ENCODE assay signal across 14 mouse cellular contexts in genomic region chr10:122569546-122570202, GRCm38 (mm10).
A peak's percentile ranks its signal among the peaks of the same experiment; 100 is the strongest.
DNase-seq lines count a peak whose midpoint lies in the region; TF ChIP-seq lines count a peak whose summit lies in the region.
"Had no signal": no experiment of that assay in that cellular context is flagged by ENCODE, and none has a peak within 500 bp of the region (broad histone marks: within the 10 kb centered on the region; RNA-seq: fewer than 3 reads in every experiment).

No protein-coding gene starts in this region.

- H3K9me3 ChIP-seq in CH12.LX (replicated peaks; ENCODE audit: low read length) = no peaks in the 10 kb centered on the region
- H3K9me3 ChIP-seq: hindbrain, embryonic 15.5 days; neural tube, embryonic 12.5 days had no signal

- H3K4me3 ChIP-seq in CH12.LX (replicated peaks in 1 of 3; ENCODE audit: low read depth in 2 of 3, low read length in 2 of 3, poor library complexity in 1 of 3) (no peak overlapping the region), macrophage (ENCODE audit: inconsistent target) (peak overlapping the region; percentile 4; the same call in 1 of the 2 replicates)
- peak overlapping the region; percentile 38 for H3K4me3 ChIP-seq in bone marrow macrophage, adult 2 months (ENCODE audit: insufficient read depth, low read length)
- H3K4me3 ChIP-seq: heart, adult 2 months; hindbrain, embryonic 15.5 days; neural tube, embryonic 12.5 days had no signal

- no peaks in the 10 kb centered on the region for H3K79me2 ChIP-seq in CH12.LX (replicated peaks; ENCODE audit: control insufficient read depth, extremely low read depth, insufficient read depth, poor library complexity, severe bottlenecking)
- no peaks in the 10 kb centered on the region for H3K79me2 ChIP-seq in macrophage (ENCODE audit: inconsistent target)

- no peaks in the 10 kb centered on the region for H3K27me3 ChIP-seq in CH12.LX (replicated peaks)
- H3K27me3 ChIP-seq: hindbrain, embryonic 15.5 days; neural tube, embryonic 12.5 days had no signal

- dilution Hi-C loops in CH12.LX (cut with MboI; ENCODE audit: extremely low pct_ligation_motif_present, extremely low pct_unique_long_range_greater_than_20kb, low sequenced_read_pairs) = no loop called here

- no peaks in the 10 kb centered on the region for H3K36me3 ChIP-seq in CH12.LX (replicated peaks in 1 of 2; ENCODE audit: control insufficient read depth in 1 of 2, insufficient read depth in 1 of 2, low read length in 1 of 2)
- no peaks in the 10 kb centered on the region for H3K36me3 ChIP-seq in macrophage (ENCODE audit: inconsistent target)
- H3K36me3 ChIP-seq: hindbrain, embryonic 15.5 days; neural tube, embryonic 12.5 days had no signal

- peak overlapping the region; percentile 62; the same call in 1 of the 2 replicates for H3K9ac ChIP-seq in CH12.LX (ENCODE audit: insufficient read depth, low read depth)
- H3K9ac ChIP-seq: hindbrain, embryonic 15.5 days; liver, embryonic 14.5 days; neural tube, embryonic 12.5 days had no signal

- intact Hi-C loops in left cerebral cortex, postnatal 36 days (cut with DNase I) = no loop called here
- intact Hi-C loops in left cerebral cortex, postnatal 4 days (cut with DNase I) = loop anchor here (10.0 kb wide), 1 partner anchor 105 kb away; the partner anchor contains the start of gene Ppm1h

- in situ Hi-C loops in CH12.LX (cut with MboI; ENCODE audit: low pct_ligation_motif_present, low pct_unique_long_range_greater_than_20kb, low sequenced_read_pairs) = no loop called here

- no peak for TF ChIP-seq EP300 in CH12.LX (IDR thresholded peaks at IDR 0.05; ENCODE audit: low read length)

- H3K27ac ChIP-seq in CH12.LX (ENCODE audit: insufficient read depth, low read depth) = no peak overlapping the region
- H3K27ac ChIP-seq in bone marrow macrophage, adult 2 months (ENCODE audit: insufficient read depth, low read depth, low read length) = peak overlapping the region; percentile 94
- peak overlapping the region; percentile 88 for H3K27ac ChIP-seq in macrophage
- H3K27ac ChIP-seq: heart, adult 2 months; hindbrain, embryonic 15.5 days; liver, embryonic 14.5 days; neural tube, embryonic 12.5 days had no signal

- H3K4me2 ChIP-seq in CH12.LX (ENCODE audit: insufficient read depth, low read depth, poor library complexity, severe bottlenecking) = peak overlapping the region; percentile 86
- H3K4me2 ChIP-seq: hindbrain, embryonic 15.5 days; neural tube, embryonic 12.5 days had no signal

- H3K4me1 ChIP-seq in CH12.LX (ENCODE audit: control insufficient read depth in 1 of 2, insufficient read depth in 2 of 2) = peaks cover 5 to 11% of the 10 kb centered on the region in 2 experiments
- H3K4me1 ChIP-seq in bone marrow macrophage, adult 2 months (ENCODE audit: control insufficient read depth, insufficient read depth, low read length) = peaks cover 22% of the 10 kb centered on the region

- TF ChIP-seq RAD21 in CH12.LX (IDR thresholded peaks at IDR 0.05; ENCODE audit: low read depth, low read length) = no peak

- peak; percentile 19 to 40 for DNase-seq in left cerebral cortex, postnatal 36 days (ENCODE audit: low spot score in 2 of 2)
- no peak for DNase-seq in left cerebral cortex, postnatal 4 days
- DNase-seq in CH12.LX (ENCODE audit: extremely low read depth) = peak; percentile 30
- no peak for DNase-seq in layer of hippocampus, adult 8-10 months (ENCODE audit: low spot score in 2 of 2)
- DNase-seq in ovary, postnatal 36 days (ENCODE audit: low spot score) = no peak
- DNase-seq: cerebellum, adult 11 months; kidney, postnatal 10 days; thymus, postnatal 4 days had no signal

- TF ChIP-seq CTCF in CH12.LX (conservative IDR thresholded peaks at IDR 0.05 in 1 of 2, IDR thresholded peaks at IDR 0.05 in 1 of 2; ENCODE audit: low read depth in 2 of 2, low read length in 2 of 2) = no peak
- peak; percentile 29; the same call in 1 of the 2 replicates for TF ChIP-seq CTCF in bone marrow macrophage, adult 2 months (IDR thresholded peaks at IDR 0.05; ENCODE audit: low read depth, low read length)

- WGBS in macrophage (ENCODE audit: missing documents) = 14% methylated on average over 13 of the region's 13 CpGs

- TF ChIP-seq POLR2A in CH12.LX (IDR thresholded peaks at IDR 0.05; ENCODE audit: low read depth, low read length) = no peak
- 0 out of 2 replicates have a peak, but pooled peaks have one; percentile 23 for TF ChIP-seq POLR2A in bone marrow macrophage, adult 2 months (IDR thresholded peaks at IDR 0.05; ENCODE audit: borderline replicate concordance, low read depth, low read length)

TF ChIP-seq in CH12.LX, 34 proteins besides CTCF, POLR2A, EP300 and RAD21:
- no peak for TF ChIP-seq ZKSCAN1 (IDR thresholded peaks at IDR 0.05; ENCODE audit: borderline replicate concordance, low read depth, low read length)
- TF ChIP-seq TBP (conservative IDR thresholded peaks at IDR 0.05; ENCODE audit: low read depth, low read length) = no peak
- no peak for TF ChIP-seq KAT2A (IDR thresholded peaks at IDR 0.05; ENCODE audit: insufficient replicate concordance, low read length)
- peak; percentile 45; the same call in 1 of the 2 replicates for TF ChIP-seq MAX (IDR thresholded peaks at IDR 0.05; ENCODE audit: low read length)
- no peak for TF ChIP-seq MEF2A (IDR thresholded peaks at IDR 0.05; ENCODE audit: borderline replicate concordance, low read depth, low read length)
- no peak for TF ChIP-seq NELFE (IDR thresholded peaks at IDR 0.05; ENCODE audit: low read depth, low read length)
- no peak for TF ChIP-seq POLR2AphosphoS2 (IDR thresholded peaks at IDR 0.05; ENCODE audit: low read depth, low read length)
- no peak for TF ChIP-seq PAX5 (IDR thresholded peaks at IDR 0.05; ENCODE audit: low read length)
- no peak for TF ChIP-seq MAFK (IDR thresholded peaks at IDR 0.05; ENCODE audit: insufficient replicate concordance, low read length)
- no peak for TF ChIP-seq MYC (IDR thresholded peaks at IDR 0.05; ENCODE audit: low read depth, low read length)
- no peak for TF ChIP-seq NRF1 (IDR thresholded peaks at IDR 0.05; ENCODE audit: low read depth, low read length)
- TF ChIP-seq JUND (conservative IDR thresholded peaks at IDR 0.05; ENCODE audit: low read depth, low read length) = no peak
- TF ChIP-seq BHLHE40 (IDR thresholded peaks at IDR 0.05; ENCODE audit: low read depth, low read length) = peak; percentile 93
- no peak for TF ChIP-seq GABPA (IDR thresholded peaks at IDR 0.05; ENCODE audit: insufficient replicate concordance, low read depth, low read length)
- TF ChIP-seq HCFC1 (IDR thresholded peaks at IDR 0.05; ENCODE audit: low read depth, low read length) = no peak
- no peak for TF ChIP-seq ZC3H11A (IDR thresholded peaks at IDR 0.05; ENCODE audit: low read depth, low read length)
- peak; percentile 44 for TF ChIP-seq USF1 (IDR thresholded peaks at IDR 0.05; ENCODE audit: low read depth, low read length)
- no peak for TF ChIP-seq CHD2 (IDR thresholded peaks at IDR 0.05; ENCODE audit: low read length)
- no peak for TF ChIP-seq CHD1 (IDR thresholded peaks at IDR 0.05; ENCODE audit: low read depth, low read length)
- TF ChIP-seq JUN (IDR thresholded peaks at IDR 0.05; ENCODE audit: insufficient read depth, low read depth, low read length) = no peak
- TF ChIP-seq E2F4 (IDR thresholded peaks at IDR 0.05; ENCODE audit: insufficient replicate concordance, low read depth, low read length) = no peak
- TF ChIP-seq ZNF384 (IDR thresholded peaks at IDR 0.05; ENCODE audit: low read depth, low read length) = no peak
- TF ChIP-seq SIN3A (IDR thresholded peaks at IDR 0.05; ENCODE audit: low read length) = no peak
- no peak for TF ChIP-seq IRF4 (IDR thresholded peaks at IDR 0.05; ENCODE audit: low read depth, low read length)
- TF ChIP-seq SMC3 (IDR thresholded peaks at IDR 0.05; ENCODE audit: low read depth, low read length) = no peak
TF ChIP-seq in CH12.LX: peak in this region for 3.

Comparison
In these comparisons a context has a peak if more than half of its experiments do, and no peak if none do; other contexts are left out.
1. DNase-seq: peak in left cerebral cortex, postnatal 36 days (2 of 2) and CH12.LX (single experiment); none in left cerebral cortex, postnatal 4 days (single experiment), layer of hippocampus, adult 8-10 months (0 of 2) and ovary, postnatal 36 days (single experiment).
2. H3K4me3 ChIP-seq: peak in bone marrow macrophage, adult 2 months (single experiment) and macrophage (single experiment); none in CH12.LX (0 of 3).